Mouse (Mus musculus): ENCODE measurements around the gene Rptor. TPM values are rescaled to one million over a fixed set of nuclear protein-coding genes. Genes with fewer than 3 reads are reported as not detected.

Gene Rptor
- polyA plus RNA-seq, 1 experiment from 2014 or later, result 13.2 TPM

DNA sequence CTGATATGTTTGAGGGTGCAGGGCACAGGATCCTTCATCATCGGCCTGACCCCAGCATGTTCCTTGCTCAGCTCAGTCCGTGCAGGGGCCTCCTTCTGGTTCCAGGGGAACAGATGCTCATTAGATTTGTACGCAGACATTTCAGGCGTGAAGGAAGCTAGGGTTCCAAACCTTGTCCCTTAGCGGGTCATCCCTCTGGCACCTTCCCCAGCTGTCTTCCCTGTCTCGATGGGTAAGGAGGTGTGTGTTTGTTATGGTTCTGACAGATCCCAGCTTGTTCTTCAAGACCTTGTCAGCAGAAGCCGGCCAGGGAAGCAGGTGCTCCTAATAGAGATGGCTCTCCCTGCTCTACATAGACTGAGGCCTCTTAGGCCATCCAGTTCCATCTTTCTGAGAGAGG is 37.7 kb upstream of the Rptor start:
- no peak overlapping the region for H3K27ac ChIP-seq (ENCODE audit: low read depth, low read length)
- no peaks in the 10 kb centered on the region for H3K9me3 ChIP-seq (ENCODE audit: control insufficient read depth, low read length)
- WGBS, result 67% methylated on average over 7 of the region's 7 CpGs
- DNase-seq (ENCODE audit: low spot score) (no peak), ATAC-seq (replicated peaks; ENCODE audit: low FRiP score) (no peak)
- no peak overlapping the region for H3K4me2 ChIP-seq
- peaks cover 12% of the 10 kb centered on the region for H3K27me3 ChIP-seq (replicated peaks; ENCODE audit: control insufficient read depth, insufficient read depth, low read length)
- H3K4me3 ChIP-seq (ENCODE audit: low read depth, low read length), result no peak overlapping the region
- no peaks in the 10 kb centered on the region for H3K4me1 ChIP-seq (replicated peaks; ENCODE audit: control insufficient read depth, insufficient read depth, low read length)
- H3K36me3 ChIP-seq (ENCODE audit: control insufficient read depth, insufficient read depth, low read length), result no peaks in the 10 kb centered on the region
- H3K9ac ChIP-seq (ENCODE audit: low read depth, low read length), result no peak overlapping the region

DNA sequence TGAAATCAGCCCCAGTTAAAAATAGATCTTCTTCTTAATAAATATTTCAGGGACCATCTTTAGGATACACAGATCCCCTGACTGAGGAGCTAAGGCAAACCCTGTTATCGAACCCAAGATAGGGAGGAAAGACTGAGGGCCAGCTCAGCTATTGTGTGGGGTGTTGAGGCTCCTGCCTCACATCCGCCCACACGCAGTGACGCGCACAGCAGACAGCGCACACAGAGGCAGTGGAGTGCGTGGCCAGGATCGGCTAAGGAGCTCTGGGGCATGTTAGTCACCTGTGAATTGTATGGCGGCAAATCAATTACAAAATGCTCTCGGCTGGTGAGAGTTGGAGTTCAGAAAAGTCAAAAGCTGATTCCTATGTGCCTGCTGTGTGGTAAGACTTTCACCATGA is 37.0 kb upstream of the Rptor start:
- DNase-seq (ENCODE audit: low spot score), result no peak
- H3K4me3 ChIP-seq (ENCODE audit: low read depth, low read length), result no peak overlapping the region
- no peak overlapping the region for H3K27ac ChIP-seq (ENCODE audit: low read depth, low read length)
- no peaks in the 10 kb centered on the region for H3K4me1 ChIP-seq (replicated peaks; ENCODE audit: control insufficient read depth, insufficient read depth, low read length)
- no peak overlapping the region for H3K4me2 ChIP-seq
- no peaks in the 10 kb centered on the region for H3K9me3 ChIP-seq (ENCODE audit: control insufficient read depth, low read length)
- WGBS, result 37% methylated on average over 10 of the region's 10 CpGs
- no peak overlapping the region for H3K9ac ChIP-seq (ENCODE audit: low read depth, low read length)
- no peak for ATAC-seq (replicated peaks; ENCODE audit: low FRiP score)
- no peaks in the 10 kb centered on the region for H3K36me3 ChIP-seq (ENCODE audit: control insufficient read depth, insufficient read depth, low read length)
- peaks cover 12% of the 10 kb centered on the region for H3K27me3 ChIP-seq (replicated peaks; ENCODE audit: control insufficient read depth, insufficient read depth, low read length)

DNA sequence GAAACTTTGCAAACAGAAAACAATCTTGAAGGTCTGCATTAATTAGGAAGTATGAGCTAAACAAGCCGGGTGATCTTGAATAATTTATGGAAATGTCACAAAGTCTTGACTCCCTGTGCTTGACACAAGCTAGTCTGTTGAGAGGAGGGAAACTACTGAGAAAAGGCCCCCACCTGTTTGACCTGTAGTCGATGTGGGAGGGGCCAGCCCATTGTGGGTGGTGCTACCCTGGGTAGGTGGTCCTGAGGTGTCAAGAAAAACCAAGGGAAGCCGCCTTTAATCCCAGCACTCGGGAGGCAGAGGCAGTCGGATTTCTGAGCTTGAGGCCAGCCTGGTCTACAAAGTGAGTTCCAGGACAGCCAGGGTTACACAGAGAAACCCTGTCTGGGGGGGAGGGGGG is 36.5 kb upstream of the Rptor start:
- H3K4me1 ChIP-seq (replicated peaks; ENCODE audit: control insufficient read depth, insufficient read depth, low read length), result no peaks in the 10 kb centered on the region
- DNase-seq (ENCODE audit: low spot score) (no peak), ATAC-seq (replicated peaks; ENCODE audit: low FRiP score) (no peak)
- H3K9ac ChIP-seq (ENCODE audit: low read depth, low read length), result no peak overlapping the region
- H3K4me3 ChIP-seq (ENCODE audit: low read depth, low read length), result no peak overlapping the region
- no peak overlapping the region for H3K27ac ChIP-seq (ENCODE audit: low read depth, low read length)
- 48% methylated on average over 5 of the region's 5 CpGs for WGBS
- peaks cover 12% of the 10 kb centered on the region for H3K27me3 ChIP-seq (replicated peaks; ENCODE audit: control insufficient read depth, insufficient read depth, low read length)
- H3K36me3 ChIP-seq (ENCODE audit: control insufficient read depth, insufficient read depth, low read length), result no peaks in the 10 kb centered on the region
- H3K9me3 ChIP-seq (ENCODE audit: control insufficient read depth, low read length), result no peaks in the 10 kb centered on the region
- H3K4me2 ChIP-seq, result no peak overlapping the region

DNA sequence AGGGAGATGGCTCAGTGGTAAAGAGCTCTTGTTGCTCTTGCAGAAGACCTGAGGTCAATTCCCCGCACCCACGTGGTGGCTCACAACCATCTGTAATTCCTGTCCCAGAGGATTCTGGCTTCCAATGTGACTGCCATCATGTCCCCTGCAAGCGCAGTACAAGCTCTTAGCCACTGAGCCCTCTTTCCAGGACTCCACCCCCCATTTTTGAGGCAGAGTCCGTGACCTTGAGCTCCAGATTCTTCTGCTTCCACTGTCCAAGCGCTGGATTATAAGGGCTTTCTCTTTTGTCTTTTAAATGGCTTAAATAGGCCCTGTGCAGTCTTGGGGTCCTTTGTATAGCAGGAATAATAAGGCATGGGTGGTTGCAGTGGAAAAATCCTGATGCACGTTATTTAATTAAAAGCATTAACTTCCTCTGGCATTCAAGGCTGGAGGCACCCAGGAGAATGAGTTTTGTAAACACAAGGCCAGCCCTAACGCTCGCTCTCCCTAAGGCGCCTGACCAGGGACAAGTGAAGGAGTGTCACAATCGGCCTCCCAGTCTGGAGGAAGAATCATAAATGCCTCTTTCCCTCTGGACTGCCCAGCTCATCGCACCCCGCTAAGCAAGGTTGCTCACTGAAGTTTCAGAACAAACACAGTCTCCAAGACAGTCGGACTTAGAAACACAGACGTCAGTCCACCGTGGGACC is 30.2 kb upstream of the Rptor start:
- ATAC-seq (replicated peaks; ENCODE audit: low FRiP score) (no peak), DNase-seq (ENCODE audit: low spot score) (no peak)
- Histone ChIP-seq H3K9me3 (ENCODE audit: control insufficient read depth, low read length) (no peaks in the 10 kb centered on the region), H3K4me2 (no peak overlapping the region), H3K9ac (ENCODE audit: low read depth, low read length) (no peak overlapping the region), H3K27ac (ENCODE audit: low read depth, low read length) (no peak overlapping the region), H3K4me1 (replicated peaks; ENCODE audit: control insufficient read depth, insufficient read depth, low read length) (0 out of 2 replicates have a peak, but pooled peaks cover 3% of the 10 kb centered on the region), H3K27me3 (replicated peaks; ENCODE audit: control insufficient read depth, insufficient read depth, low read length) (no peaks in the 10 kb centered on the region; the same call in 1 of the 2 replicates), H3K36me3 (ENCODE audit: control insufficient read depth, insufficient read depth, low read length) (no peaks in the 10 kb centered on the region), H3K4me3 (ENCODE audit: low read depth, low read length) (no peak overlapping the region)
- WGBS, result 71% methylated on average over 15 of the region's 15 CpGs

DNA sequence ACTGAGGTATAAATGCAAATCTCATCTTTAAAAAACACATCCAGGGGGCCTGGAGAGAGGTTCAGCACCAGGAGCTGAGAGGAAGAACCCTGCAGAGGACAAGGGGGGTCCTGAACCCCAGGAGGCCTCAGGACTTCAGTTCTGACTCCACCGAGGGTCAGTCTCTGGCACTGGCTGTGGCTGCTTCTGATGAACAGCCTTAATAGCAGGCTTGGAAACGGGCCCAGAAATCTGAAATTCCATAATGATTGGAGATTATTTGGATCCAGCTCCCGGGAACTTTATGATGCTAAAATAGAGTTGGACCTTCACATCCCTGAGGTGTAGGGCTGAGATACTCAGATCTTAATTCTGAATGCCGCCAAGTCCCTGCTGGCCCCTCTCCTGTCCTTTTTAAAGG is 25.9 kb upstream of the Rptor start:
- H3K9ac ChIP-seq (ENCODE audit: low read depth, low read length), result no peak overlapping the region
- H3K4me3 ChIP-seq (ENCODE audit: low read depth, low read length), result no peak overlapping the region
- no peak overlapping the region for H3K27ac ChIP-seq (ENCODE audit: low read depth, low read length)
- no peaks in the 10 kb centered on the region for H3K9me3 ChIP-seq (ENCODE audit: control insufficient read depth, low read length)
- no peak for DNase-seq (ENCODE audit: low spot score)
- ATAC-seq (replicated peaks; ENCODE audit: low FRiP score), result no peak
- H3K4me1 ChIP-seq (replicated peaks; ENCODE audit: control insufficient read depth, insufficient read depth, low read length), result 0 out of 2 replicates have a peak, but pooled peaks cover 3% of the 10 kb centered on the region
- H3K4me2 ChIP-seq, result no peak overlapping the region
- 25% methylated on average over 4 of the region's 4 CpGs for WGBS
- H3K27me3 ChIP-seq (replicated peaks; ENCODE audit: control insufficient read depth, insufficient read depth, low read length), result no peaks in the 10 kb centered on the region; the same call in none of the 2 replicates
- no peaks in the 10 kb centered on the region for H3K36me3 ChIP-seq (ENCODE audit: control insufficient read depth, insufficient read depth, low read length)

DNA sequence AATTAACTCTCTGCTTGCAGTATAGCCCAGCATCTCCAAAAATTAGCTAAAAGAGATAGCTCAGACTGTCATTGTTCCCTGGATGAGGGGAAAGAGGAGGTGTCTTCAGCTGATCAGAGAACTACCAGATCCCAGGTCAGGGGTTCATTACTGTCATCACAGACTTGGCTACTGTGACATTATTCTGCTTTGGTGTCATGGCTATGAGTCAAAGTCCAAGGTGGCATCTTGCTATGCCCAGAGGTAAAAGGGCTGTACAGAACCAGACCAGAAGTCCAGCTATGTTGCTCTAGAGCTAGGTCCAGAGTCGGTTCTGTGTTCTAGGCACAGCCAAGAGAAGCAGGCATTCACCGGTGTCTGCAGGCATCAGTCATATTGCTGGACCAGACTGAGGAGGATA is 25.0 kb upstream of the Rptor start:
- H3K4me2 ChIP-seq, result no peak overlapping the region
- H3K27ac ChIP-seq (ENCODE audit: low read depth, low read length), result no peak overlapping the region
- no peak overlapping the region for H3K9ac ChIP-seq (ENCODE audit: low read depth, low read length)
- 85% methylated on average over 2 of the region's 2 CpGs for WGBS
- no peak for ATAC-seq (replicated peaks; ENCODE audit: low FRiP score)
- 0 out of 2 replicates have a peak, but pooled peaks cover 3% of the 10 kb centered on the region for H3K4me1 ChIP-seq (replicated peaks; ENCODE audit: control insufficient read depth, insufficient read depth, low read length)
- H3K36me3 ChIP-seq (ENCODE audit: control insufficient read depth, insufficient read depth, low read length), result no peaks in the 10 kb centered on the region
- H3K27me3 ChIP-seq (replicated peaks; ENCODE audit: control insufficient read depth, insufficient read depth, low read length), result no peaks in the 10 kb centered on the region; the same call in none of the 2 replicates
- no peak overlapping the region for H3K4me3 ChIP-seq (ENCODE audit: low read depth, low read length)
- no peak for DNase-seq (ENCODE audit: low spot score)
- H3K9me3 ChIP-seq (ENCODE audit: control insufficient read depth, low read length), result no peaks in the 10 kb centered on the region

DNA sequence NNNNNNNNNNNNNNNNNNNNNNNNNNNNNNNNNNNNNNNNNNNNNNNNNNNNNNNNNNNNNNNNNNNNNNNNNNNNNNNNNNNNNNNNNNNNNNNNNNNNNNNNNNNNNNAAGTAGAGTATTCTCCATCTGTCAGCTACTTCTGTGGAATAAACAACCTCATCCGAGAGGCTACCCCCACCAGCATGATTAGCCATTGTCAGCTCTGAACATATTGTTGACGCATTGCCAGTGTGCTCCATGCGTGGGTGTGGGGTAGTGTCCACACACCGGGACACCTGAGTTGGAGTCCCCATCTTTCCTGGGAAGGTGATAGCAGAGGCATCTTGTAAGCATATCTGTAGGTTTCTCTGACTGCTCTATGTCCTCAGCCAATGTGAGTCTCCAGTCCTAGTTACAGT is 16.2 kb upstream of the Rptor start:
- Histone ChIP-seq H3K4me2 (no peak overlapping the region), H3K4me3 (ENCODE audit: low read depth, low read length) (no peak overlapping the region), H3K36me3 (ENCODE audit: control insufficient read depth, insufficient read depth, low read length) (no peaks in the 10 kb centered on the region), H3K27ac (ENCODE audit: low read depth, low read length) (no peak overlapping the region), H3K9me3 (ENCODE audit: control insufficient read depth, low read length) (no peaks in the 10 kb centered on the region), H3K27me3 (replicated peaks; ENCODE audit: control insufficient read depth, insufficient read depth, low read length) (peaks cover 12% of the 10 kb centered on the region; the same call in 1 of the 2 replicates), H3K9ac (ENCODE audit: low read depth, low read length) (no peak overlapping the region), H3K4me1 (replicated peaks; ENCODE audit: control insufficient read depth, insufficient read depth, low read length) (no peaks in the 10 kb centered on the region)
- ATAC-seq (replicated peaks; ENCODE audit: low FRiP score) (no peak), DNase-seq (ENCODE audit: low spot score) (no peak)
- WGBS, result 74% methylated on average over 4 of the region's 4 CpGs

DNA sequence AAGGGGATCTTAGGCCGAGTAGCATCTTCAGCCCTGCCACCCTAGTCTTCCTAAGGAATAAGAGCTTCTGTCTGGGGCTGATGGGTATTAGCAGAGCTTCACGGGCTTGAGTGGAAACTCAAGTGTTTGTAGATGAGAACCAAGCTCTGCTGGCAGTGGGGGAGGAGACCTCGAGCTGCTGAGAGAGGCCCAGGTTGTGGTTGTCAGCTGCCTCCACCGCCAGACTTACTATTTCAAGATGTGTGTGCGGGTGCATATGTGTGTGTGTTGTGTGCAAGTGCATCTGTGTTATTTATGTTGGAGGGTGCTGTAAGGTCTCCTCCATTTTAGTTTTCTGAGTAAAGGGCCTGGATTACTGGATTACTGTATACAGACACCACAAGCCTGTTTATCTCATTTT is 15.6 kb upstream of the Rptor start:
- Histone ChIP-seq H3K4me1 (replicated peaks; ENCODE audit: control insufficient read depth, insufficient read depth, low read length) (no peaks in the 10 kb centered on the region), H3K9me3 (ENCODE audit: control insufficient read depth, low read length) (no peaks in the 10 kb centered on the region), H3K27me3 (replicated peaks; ENCODE audit: control insufficient read depth, insufficient read depth, low read length) (peaks cover 17% of the 10 kb centered on the region; the same call in 1 of the 2 replicates), H3K9ac (ENCODE audit: low read depth, low read length) (no peak overlapping the region), H3K4me3 (ENCODE audit: low read depth, low read length) (no peak overlapping the region), H3K36me3 (ENCODE audit: control insufficient read depth, insufficient read depth, low read length) (no peaks in the 10 kb centered on the region), H3K4me2 (no peak overlapping the region), H3K27ac (ENCODE audit: low read depth, low read length) (no peak overlapping the region)
- DNase-seq (ENCODE audit: low spot score) (no peak), ATAC-seq (replicated peaks; ENCODE audit: low FRiP score) (no peak)
- 53% methylated on average over 5 of the region's 5 CpGs for WGBS

DNA sequence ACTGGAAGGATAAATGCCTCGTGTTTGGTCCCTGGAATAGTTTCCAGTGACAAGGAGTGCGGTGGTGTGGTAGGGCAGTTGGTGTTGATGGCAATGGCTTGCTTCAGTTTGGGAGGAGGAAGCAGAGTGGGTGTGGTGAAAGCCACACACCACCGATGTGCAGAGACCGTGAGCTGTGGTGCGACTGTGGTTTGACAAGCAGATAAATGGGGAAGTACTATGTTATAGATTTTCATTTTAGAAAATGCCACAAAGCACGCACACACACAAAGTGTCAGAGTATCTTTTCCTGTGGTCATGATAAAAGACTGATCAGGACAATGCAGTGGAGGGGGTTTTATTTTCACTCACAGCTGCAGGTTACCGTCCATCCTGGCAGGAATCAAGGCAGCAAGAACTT is 13.5 kb upstream of the Rptor start:
- DNase-seq (ENCODE audit: low spot score) (no peak), ATAC-seq (replicated peaks; ENCODE audit: low FRiP score) (no peak)
- Histone ChIP-seq H3K4me2 (no peak overlapping the region), H3K27me3 (replicated peaks; ENCODE audit: control insufficient read depth, insufficient read depth, low read length) (peaks cover 27% of the 10 kb centered on the region), H3K9ac (ENCODE audit: low read depth, low read length) (no peak overlapping the region), H3K27ac (ENCODE audit: low read depth, low read length) (no peak overlapping the region), H3K4me1 (replicated peaks; ENCODE audit: control insufficient read depth, insufficient read depth, low read length) (no peaks in the 10 kb centered on the region), H3K36me3 (ENCODE audit: control insufficient read depth, insufficient read depth, low read length) (no peaks in the 10 kb centered on the region), H3K4me3 (ENCODE audit: low read depth, low read length) (no peak overlapping the region), H3K9me3 (ENCODE audit: control insufficient read depth, low read length) (no peaks in the 10 kb centered on the region)
- 44% methylated on average over 7 of the region's 7 CpGs for WGBS

Data from liver, embryonic 11.5 days (tissue).